Mouse (Mus musculus) heart, embryonic 14.5 days (tissue): ENCODE results near the gene 9430097D07Rik. TPM values are rescaled to one million over a fixed set of nuclear protein-coding genes. Genes with fewer than 3 reads are reported as not detected.

ENCODE experiments used
- ATAC-seq: fragments of 200-750 bp; cut with Nextera tagmentation; 2 replicates; pipeline ENCODE4 v1.8.0; 2017; ENCODE audit warnings: low read depth, moderate TSS enrichment; ENCODE audit not compliant: insufficient number of reproducible peaks, insufficient read depth, low FRiP score
- H3K27ac ChIP-seq, 2 experiments: fragments of 200-500 bp in 1 of 2; fragments of 300-500 bp in 1 of 2; sonication (generic) in 1 of 2; replicated peaks in 1 of 2; 2 replicates each; pipeline ENCODE4 v1.5.1; 2012 to 2014; ENCODE audit warnings: low read depth in 2 of 2, low read length in 2 of 2, control low read depth in 1 of 2, mild to moderate bottlenecking in 1 of 2, mixed read lengths in 1 of 2; ENCODE audit not compliant: control insufficient read depth in 1 of 2, insufficient read depth in 1 of 2
- H3K27me3 ChIP-seq: fragments of 300-500 bp; sonication (generic); 2 replicates; pipeline ENCODE4 v1.6.1; 2014; ENCODE audit warnings: mild to moderate bottlenecking, low read length, control low read depth; ENCODE audit not compliant: control insufficient read depth, insufficient read depth
- H3K36me3 ChIP-seq: fragments of 300-500 bp; sonication (generic); 2 replicates; pipeline ENCODE4 v1.6.1; 2014; ENCODE audit warnings: mild to moderate bottlenecking, control low read depth, low read length, mixed read lengths; ENCODE audit not compliant: control insufficient read depth, insufficient read depth
- H3K4me1 ChIP-seq, 2 experiments: fragments of 200-500 bp in 1 of 2; fragments of 300-500 bp in 1 of 2; sonication (generic) in 1 of 2; 2 replicates each; pipeline ENCODE4 v1.6.1; 2012 to 2014; ENCODE audit warnings: low read length in 2 of 2, control low read depth in 1 of 2, mixed read lengths in 1 of 2; ENCODE audit not compliant: control insufficient read depth in 2 of 2, insufficient read depth in 2 of 2
- H3K4me2 ChIP-seq: fragments of 300-500 bp; sonication (generic); 2 replicates; pipeline ENCODE4 v1.6.1; 2014; ENCODE audit warnings: mild to moderate bottlenecking, low read length
- H3K4me3 ChIP-seq, 2 experiments: fragments of 200-500 bp in 1 of 2; fragments of 300-500 bp in 1 of 2; sonication (generic) in 1 of 2; 2 replicates each; pipeline ENCODE4 v1.5.1; 2012 to 2014; ENCODE audit warnings: low read length in 2 of 2, mild to moderate bottlenecking in 2 of 2, control low read depth in 1 of 2, low read depth in 1 of 2, moderate library complexity in 1 of 2; ENCODE audit not compliant: control insufficient read depth in 1 of 2, insufficient read depth in 1 of 2
- H3K9ac ChIP-seq: fragments of 300-500 bp; sonication (generic); 2 replicates; pipeline ENCODE4 v1.6.1; 2014; ENCODE audit warnings: mild to moderate bottlenecking, low read length
- H3K9me3 ChIP-seq: fragments of 300-500 bp; sonication (generic); 2 replicates; pipeline ENCODE4 v1.6.1; 2016; ENCODE audit warnings: low read length, control low read depth; ENCODE audit not compliant: control insufficient read depth
- WGBS: fragments of 180-500 bp; shearing (Covaris S2); extraction: QIAGEN DNeasy Blood & Tissue Kit; methylation state at CpG from one replicate; pipeline ENCODE4 v1.1.7; 2014; 5-methylcytosine and 5-hydroxymethylcytosine counted together
- polyA plus RNA-seq: library from polyadenylated mRNA; unstranded; fragments of >200 nt; fragmentation: Nextera tagmentation; extraction: Ambion mirVana; gene quantifications from 2 replicates; pipeline ENCODE4 v1.2.1, GENCODE M21; 2014

Gene 9430097D07Rik
- polyA plus RNA-seq, 1 experiment from 2014 or later: not detected

DNA sequence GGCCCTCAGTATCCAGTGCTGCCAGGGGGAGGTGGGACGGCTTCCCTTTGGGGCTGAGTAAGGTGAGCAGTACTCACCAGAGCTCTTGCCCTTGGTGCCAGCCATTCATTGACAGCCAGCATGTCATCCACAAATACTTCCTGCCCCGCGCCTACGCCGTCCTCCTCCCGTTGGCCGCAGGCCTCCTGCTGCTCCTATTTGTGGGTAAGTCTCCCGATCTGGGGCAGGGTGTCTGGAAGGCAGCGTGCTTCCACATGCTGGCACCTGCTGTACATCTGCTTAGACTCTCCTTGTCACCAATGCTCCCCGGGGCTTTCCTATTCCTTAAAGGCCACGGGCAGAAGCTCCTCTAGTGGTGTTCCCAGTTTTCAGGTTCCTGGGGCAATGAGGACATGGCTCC is 3.3 kb downstream of the 9430097D07Rik start:
- H3K4me2 ChIP-seq: no peak overlapping the region
- peaks cover 23% of the 10 kb centered on the region for H3K36me3 ChIP-seq
- no peaks in the 10 kb centered on the region for H3K9me3 ChIP-seq
- no peak for ATAC-seq
- H3K9ac ChIP-seq: no peak overlapping the region
- H3K27me3 ChIP-seq: peaks cover 8% of the 10 kb centered on the region; the same call in 1 of the 2 replicates
- no peak overlapping the region for H3K27ac ChIP-seq
- peaks cover 3 to 17% of the 10 kb centered on the region in 2 experiments; a peak in 3 of 4 replicates for H3K4me1 ChIP-seq
- WGBS: 88% methylated on average over 11 of the region's 11 CpGs
- H3K4me3 ChIP-seq: no peak overlapping the region

DNA sequence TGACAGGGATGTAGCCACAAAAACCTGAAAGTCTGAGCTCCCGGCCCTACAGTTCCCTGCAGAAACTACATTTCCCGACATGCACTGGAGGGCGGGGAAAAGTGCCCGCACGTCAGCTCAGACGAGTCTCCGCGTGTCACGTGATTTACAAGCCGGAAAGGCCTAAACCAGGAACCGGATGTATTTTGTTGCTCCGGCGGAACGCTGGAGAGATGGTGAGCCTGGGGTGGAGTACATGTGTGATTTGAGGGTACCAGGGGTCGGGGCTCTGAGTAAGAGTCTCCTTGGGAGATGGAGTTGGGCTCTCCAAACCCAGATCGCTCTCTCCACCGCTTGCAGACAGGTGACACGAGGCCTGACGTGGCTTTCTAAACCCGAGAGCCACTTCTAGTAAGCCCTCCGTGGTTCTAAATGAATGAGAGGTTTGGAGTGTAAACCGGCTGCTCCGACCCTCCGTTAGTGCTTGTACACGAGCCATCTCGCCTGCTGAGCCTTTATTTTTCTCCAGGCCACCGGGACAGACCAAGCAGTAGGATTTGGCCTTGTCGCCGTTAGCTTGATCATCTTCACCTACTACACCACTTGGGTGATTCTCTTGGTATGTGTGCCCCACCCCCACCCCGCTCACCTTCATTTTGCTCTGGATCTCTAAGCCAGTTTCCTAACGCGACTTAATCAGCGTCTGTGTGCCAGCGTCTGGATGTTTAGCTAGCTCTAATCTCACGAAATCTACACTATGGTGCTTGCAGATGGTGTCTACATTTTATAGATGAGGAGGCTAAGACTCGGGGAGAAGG is 4.6 kb downstream of the 9430097D07Rik start, which contains the start of gene Dpm2:
Gene Dpm2 (plus strand): TSS at position 161 of the 797 bp plus-strand sequence.
- Histone ChIP-seq H3K27me3 (peaks cover 8% of the 10 kb centered on the region; the same call in 1 of the 2 replicates), H3K36me3 (peaks cover 33% of the 10 kb centered on the region), H3K9me3 (no peaks in the 10 kb centered on the region), H3K4me1 (peaks cover 3 to 17% of the 10 kb centered on the region in 2 experiments; a peak in 3 of 4 replicates), H3K4me2 (peak within 1 kb of the TSS; percentile 89), H3K27ac (peak within 1 kb of the TSS in 1 of 2 experiments; percentile 34; a peak in 1 of 4 replicates), H3K9ac (peak within 1 kb of the TSS; percentile 81), H3K4me3 (peak within 1 kb of the TSS; percentile 57 to 67)
- 1% methylated on average over 36 of the region's 36 CpGs for WGBS
- peak; percentile 55 for ATAC-seq

DNA sequence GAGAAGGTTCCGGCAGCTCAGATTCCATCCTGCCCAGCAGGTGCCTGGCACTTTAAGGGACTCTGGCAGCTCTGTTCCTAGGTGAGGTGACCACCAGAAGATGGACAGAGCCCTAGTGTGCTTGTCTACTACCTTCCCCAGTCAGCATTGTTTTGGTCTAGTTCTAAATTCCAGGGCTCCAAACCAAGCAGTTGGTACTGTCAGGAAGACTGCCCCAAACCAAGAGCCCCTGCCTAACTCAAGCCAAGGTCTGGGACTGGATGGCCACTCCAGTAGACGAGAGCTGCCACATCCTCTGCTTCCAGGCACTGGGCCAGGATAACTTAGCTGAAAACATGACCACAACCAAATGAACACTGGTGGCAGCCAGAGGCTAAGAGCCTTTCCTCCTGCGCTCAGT is 6.5 kb downstream of the 9430097D07Rik start:
- Histone ChIP-seq H3K4me1 (peaks cover 3 to 8% of the 10 kb centered on the region in 2 experiments; a peak in 2 of 4 replicates), H3K27ac (no peak overlapping the region), H3K27me3 (no peaks in the 10 kb centered on the region), H3K9me3 (no peaks in the 10 kb centered on the region), H3K9ac (no peak overlapping the region), H3K4me2 (no peak overlapping the region), H3K36me3 (peaks cover 46% of the 10 kb centered on the region), H3K4me3 (no peak overlapping the region)
- ATAC-seq: no peak
- WGBS: 74% methylated on average over 3 of the region's 3 CpGs

DNA sequence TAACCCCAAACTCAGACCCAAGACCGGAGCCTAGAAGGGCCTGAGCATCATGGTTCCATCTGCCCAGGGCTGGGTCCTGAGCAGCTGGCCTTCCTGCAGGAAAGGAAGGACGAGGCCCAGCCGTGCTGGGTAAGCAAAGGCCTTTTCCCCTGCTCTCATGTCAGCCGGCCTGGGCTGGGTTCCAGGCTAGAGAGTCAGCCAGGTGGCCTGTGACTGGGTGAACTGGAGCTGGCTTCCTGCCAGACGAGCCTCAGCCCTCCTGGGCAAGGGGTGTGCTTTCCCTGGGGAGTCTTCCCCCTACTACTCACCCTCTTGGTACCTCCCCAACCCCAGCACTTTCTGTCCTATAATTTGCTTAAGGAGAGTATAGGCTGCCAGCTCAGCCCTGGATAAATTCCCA is 7.3 kb downstream of the 9430097D07Rik start:
- H3K36me3 ChIP-seq: peaks cover 50% of the 10 kb centered on the region
- H3K27me3 ChIP-seq: no peaks in the 10 kb centered on the region
- 47% methylated on average over 5 of the region's 5 CpGs for WGBS
- H3K4me1 ChIP-seq: peaks cover 3 to 8% of the 10 kb centered on the region in 2 experiments; a peak in 2 of 4 replicates
- 0 out of 2 replicates have a peak overlapping the region, but pooled peaks have one; percentile 25 for H3K9ac ChIP-seq
- no peaks in the 10 kb centered on the region for H3K9me3 ChIP-seq
- no peak for ATAC-seq
- no peak overlapping the region for H3K4me2 ChIP-seq
- no peak overlapping the region for H3K27ac ChIP-seq
- no peak overlapping the region for H3K4me3 ChIP-seq

DNA sequence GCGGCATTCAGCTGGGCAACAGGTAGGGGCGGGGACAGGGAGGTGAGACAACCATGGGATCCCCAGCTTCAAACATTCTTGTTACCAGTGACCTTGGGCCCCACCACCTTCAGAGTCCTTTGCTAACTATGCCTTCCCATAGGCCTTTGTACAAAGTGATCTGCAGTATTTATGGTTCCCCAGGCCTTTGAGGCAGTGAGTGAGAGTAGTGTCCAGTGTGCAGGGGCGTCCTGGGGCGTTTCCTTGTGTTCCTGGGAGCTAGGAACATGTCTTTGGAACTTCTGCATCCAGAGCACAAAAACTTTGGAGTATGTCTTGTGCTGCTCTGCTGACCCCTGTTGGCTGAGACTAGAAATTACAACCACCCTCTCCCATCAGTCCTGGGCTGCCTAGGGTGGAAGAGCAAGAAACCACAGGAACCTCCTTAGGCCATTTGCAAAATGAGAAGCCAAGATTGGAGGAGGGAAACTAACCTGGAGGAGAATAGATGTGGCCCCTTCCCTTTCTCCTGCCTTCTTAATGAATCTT is 8.9 kb downstream of the 9430097D07Rik start:
- peaks cover 2 to 4% of the 10 kb centered on the region in 2 experiments; a peak in 2 of 4 replicates for H3K4me1 ChIP-seq
- H3K27ac ChIP-seq: 0 out of 4 replicates have a peak overlapping the region, but pooled peaks of 1 of the 2 experiments have one; percentile 9
- H3K27me3 ChIP-seq: no peaks in the 10 kb centered on the region
- no peak overlapping the region for H3K9ac ChIP-seq
- no peaks in the 10 kb centered on the region for H3K9me3 ChIP-seq
- peaks cover 47% of the 10 kb centered on the region for H3K36me3 ChIP-seq
- no peak overlapping the region for H3K4me2 ChIP-seq
- 43% methylated on average over 4 of the region's 4 CpGs for WGBS
- ATAC-seq: no peak
- H3K4me3 ChIP-seq: no peak overlapping the region

DNA sequence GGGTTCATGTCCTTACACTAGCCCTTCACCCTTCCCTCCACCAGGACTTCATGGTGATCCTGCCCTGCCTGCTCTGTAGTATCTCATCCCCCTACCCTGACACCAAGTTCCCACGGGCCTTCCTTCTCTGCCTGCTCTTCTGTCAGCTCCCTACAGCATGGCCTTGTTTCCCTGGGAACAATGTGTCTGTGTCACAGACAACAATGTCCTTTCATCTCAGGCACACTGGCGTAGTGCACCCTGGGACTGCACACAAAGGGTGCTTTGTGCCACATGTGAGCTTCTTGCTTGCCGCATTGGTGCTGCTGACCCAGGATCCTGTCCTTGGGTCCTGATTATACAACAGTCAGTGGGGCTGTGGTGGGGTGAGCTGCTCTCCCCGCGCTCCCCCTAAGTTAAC is 15.9 kb downstream of the 9430097D07Rik start:
- no peak overlapping the region for H3K4me2 ChIP-seq

DNA sequence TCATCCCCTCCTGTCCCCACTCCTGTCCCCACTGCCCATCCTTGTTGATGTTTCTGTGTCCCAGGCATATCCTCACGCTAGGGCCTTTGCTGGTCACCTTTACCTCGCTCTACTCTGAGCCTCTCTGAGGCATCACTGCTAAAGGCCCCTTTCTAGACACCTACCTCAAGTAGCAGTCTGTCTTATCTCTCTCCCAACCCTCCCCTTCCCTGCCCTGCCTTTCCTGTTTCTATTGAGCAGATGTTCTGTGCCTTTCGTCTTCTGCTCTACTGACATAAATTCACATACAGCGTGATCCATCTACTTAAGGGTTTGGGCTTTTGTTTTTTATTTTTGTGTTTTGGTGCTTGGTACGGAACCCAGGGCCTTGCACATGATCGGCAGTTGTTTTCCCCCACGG is 19.5 kb downstream of the 9430097D07Rik start:
- H3K4me1 ChIP-seq: peaks cover 7 to 11% of the 10 kb centered on the region in 2 experiments; a peak in 3 of 4 replicates
- 64% methylated on average over 7 of the region's 7 CpGs for WGBS
- H3K27me3 ChIP-seq: no peaks in the 10 kb centered on the region
- H3K9me3 ChIP-seq: no peaks in the 10 kb centered on the region
- no peak overlapping the region for H3K4me3 ChIP-seq
- no peak for ATAC-seq
- H3K9ac ChIP-seq: peak overlapping the region; percentile 27; the same call in 1 of the 2 replicates
- peaks cover 13% of the 10 kb centered on the region for H3K36me3 ChIP-seq
- no peak overlapping the region for H3K27ac ChIP-seq
- H3K4me2 ChIP-seq: no peak overlapping the region

More for the DNA sequence above, 15.9 kb downstream of the 9430097D07Rik start:
- Histone ChIP-seq H3K9ac (no peak overlapping the region), H3K27me3 (no peaks in the 10 kb centered on the region), H3K4me1 (peaks cover 7 to 11% of the 10 kb centered on the region in 2 experiments; a peak in 3 of 4 replicates), H3K36me3 (peaks cover 33% of the 10 kb centered on the region), H3K27ac (no peak overlapping the region), H3K9me3 (no peaks in the 10 kb centered on the region), H3K4me3 (no peak overlapping the region)
- WGBS: 54% methylated on average over 5 of the region's 5 CpGs
- no peak for ATAC-seq
